Mouse (Mus musculus) bone marrow macrophage, adult 2 months (primary cell): Measurements from ENCODE around the gene Olfr675.

ENCODE experiments used
- CTCF ChIP-seq: IDR thresholded peaks from 2 replicates; pipeline ENCODE4 v1.5.1; 2012; ENCODE audit warnings: low read depth, mild to moderate bottlenecking, low read length, moderate library complexity
- POLR2A ChIP-seq: IDR thresholded peaks from 2 replicates; pipeline ENCODE4 v1.6.1; 2012; ENCODE audit warnings: mild to moderate bottlenecking, low read depth, low read length, borderline replicate concordance

DNA sequence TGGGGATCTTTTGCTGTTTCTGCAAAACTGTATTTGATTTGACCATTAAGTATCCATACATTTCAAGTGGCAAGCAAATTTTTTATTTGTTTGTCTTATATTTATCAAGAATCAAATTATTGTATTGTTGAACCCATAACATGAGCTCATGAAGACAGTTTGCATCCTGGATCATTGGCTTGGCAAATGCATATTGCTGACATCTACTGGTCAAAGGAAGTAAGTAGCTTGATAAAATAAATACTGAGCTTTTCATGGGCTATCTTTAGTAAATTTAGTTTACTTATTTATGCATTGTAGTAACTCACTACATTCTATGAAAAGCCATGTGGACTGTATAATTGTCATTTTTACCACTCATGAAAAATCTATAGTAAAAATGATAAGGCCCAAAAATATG, 30.7 kb upstream of the Olfr675 start:
- no peak for TF ChIP-seq CTCF
- no peak for TF ChIP-seq POLR2A
